Mouse (Mus musculus) cerebellum, adult 9-11 months (tissue): Measurements from ENCODE around the gene Gm45521.

ENCODE experiments used
- DNase-seq: peaks from one replicate; pipeline ENCODE4 v3.0.0; 2022

Gene Gm45521

DNA sequence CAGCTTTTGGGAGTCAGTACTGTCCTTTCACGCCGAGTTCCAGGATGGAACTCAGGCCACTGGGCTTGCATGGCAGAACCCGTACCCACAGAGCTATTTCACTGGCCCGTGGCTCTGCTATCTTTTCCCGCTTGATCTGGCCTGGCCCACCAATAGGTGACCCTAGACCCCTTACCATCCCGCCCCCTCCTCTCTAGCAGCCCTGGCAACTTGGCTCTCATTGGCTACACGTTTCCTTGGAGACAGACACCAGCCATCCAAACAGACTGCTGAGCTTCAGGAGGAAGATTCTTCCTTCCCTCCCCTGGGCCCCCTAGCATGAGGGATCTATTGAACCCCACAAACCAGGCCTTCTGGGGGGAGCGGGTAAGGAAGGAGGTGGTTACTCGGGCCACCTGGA is at the start of gene Gm45521:
Gene Gm45521, plus strand, starts transcription at position 240 of the 400 bp plus-strand sequence.
- DNase-seq, result no peak

- no peak for DNase-seq
Observed at GRCm38 (mm10) chr14:7909472-7909871, 47.6 kb upstream of the Gm45521 start.

GRCm38 (mm10) chr14:7913842-7914241 is 43.2 kb upstream of the Gm45521 start:
- DNase-seq, result no peak

DNA sequence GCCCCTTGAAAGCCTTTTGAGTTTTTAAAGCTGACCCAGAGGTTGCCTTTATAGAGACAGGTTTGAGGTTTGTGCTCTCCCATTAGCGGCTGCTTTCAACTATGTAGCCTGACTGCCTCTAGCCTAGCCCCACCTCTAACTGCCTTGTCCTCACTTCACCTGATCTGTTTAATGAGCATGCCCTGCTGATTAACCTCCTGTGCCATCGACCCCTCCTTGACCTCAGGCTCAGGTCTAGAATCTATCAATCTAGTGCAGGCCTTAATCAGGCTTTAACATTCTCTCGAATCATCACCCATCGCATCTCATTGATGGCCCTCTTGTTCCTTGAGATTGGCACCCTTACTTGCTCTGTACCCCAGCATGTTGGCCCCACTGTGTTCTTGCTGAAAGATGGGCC is 42.6 kb upstream of the Gm45521 start:
- DNase-seq, result no peak

GRCm38 (mm10) chr14:7918150-7918991 is 38.7 kb upstream of the Gm45521 start:
- DNase-seq, result no peak

- no peak for DNase-seq
Observed at GRCm38 (mm10) chr14:7919309-7919708, 37.8 kb upstream of the Gm45521 start.

DNA sequence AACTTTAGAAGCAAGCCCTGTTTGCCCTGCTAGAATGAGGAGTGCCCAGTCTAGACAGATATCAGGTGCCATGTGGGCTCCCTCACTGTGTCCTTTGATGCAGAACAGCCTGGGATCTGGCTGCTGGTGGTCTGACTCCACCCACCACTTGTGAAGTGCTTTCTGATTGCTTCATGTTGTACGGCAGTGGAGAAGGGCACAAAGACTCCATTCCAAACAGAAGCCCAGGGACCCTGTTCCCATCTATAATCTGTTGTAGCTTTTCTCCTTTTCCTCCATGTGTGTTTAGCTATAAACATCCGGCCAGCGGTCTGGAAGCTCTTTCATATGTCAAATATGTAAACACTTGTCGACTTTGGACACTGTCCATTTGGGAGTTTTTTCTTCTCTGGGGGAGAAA is 37.2 kb upstream of the Gm45521 start:
- DNase-seq, result no peak

DNA sequence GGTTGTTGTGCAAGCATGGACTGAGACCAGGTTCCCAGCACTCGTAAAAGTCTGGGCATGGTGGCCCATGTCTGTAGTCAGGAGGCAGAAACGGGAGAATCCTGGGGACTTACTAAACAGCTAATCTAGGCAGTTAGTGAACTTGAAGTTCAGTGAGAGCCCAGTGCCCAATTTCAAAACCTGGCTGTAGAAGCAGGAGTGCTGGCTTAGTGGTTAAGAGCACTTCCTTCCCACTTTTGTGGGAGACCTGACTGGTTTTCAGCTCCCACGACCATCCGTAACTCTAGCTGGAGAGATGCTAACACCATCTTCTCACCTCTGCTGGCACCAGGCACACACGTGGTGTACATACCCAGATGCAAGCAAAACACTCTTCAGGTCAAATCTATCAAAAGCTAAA is 35.6 kb upstream of the Gm45521 start:
- DNase-seq, result no peak

- no peak for DNase-seq
Observed at GRCm38 (mm10) chr14:7923635-7924034, 33.5 kb upstream of the Gm45521 start.

DNA sequence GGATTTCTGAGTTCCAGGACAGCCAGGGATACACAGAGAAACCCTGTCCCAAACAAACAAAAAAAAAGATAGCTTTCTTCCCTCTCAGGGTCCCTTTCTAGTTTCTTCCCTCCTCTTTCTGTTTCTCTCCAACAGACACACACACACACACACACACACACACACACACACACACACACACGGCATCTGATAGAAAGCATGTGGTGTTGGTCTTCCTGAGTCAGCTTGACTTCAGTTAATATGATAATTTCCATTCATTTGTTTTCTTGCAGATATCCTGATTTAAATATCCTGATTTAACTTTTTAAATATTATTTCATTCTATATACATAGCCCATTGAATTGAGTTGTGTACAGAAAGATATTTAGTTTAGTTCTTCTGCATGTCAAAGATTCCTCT is 28.7 kb upstream of the Gm45521 start:
- no peak for DNase-seq

DNA sequence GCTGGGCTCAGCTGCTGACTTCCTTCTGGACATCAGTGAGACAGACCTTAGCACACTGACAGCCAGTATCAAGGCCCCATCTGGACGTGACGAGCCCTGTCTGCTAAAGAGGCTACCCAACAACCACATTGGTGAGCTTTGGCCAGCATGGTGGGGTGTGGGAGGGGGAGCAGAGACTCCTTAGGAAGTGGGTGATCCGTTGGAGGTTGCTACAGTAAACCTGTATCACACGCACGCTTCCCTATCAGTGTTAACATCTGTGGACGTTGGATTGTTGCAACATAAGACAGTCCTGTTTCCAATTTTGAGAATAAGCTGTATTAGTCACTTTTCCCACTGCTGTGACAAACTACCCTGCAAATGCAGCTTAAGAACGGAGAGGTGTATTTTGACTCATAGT is 28.1 kb upstream of the Gm45521 start:
- DNase-seq, result no peak

GRCm38 (mm10) chr14:7932151-7932550 is 24.9 kb upstream of the Gm45521 start:
- DNase-seq, result no peak

GRCm38 (mm10) chr14:7934166-7934565 is 22.9 kb upstream of the Gm45521 start:
- no peak for DNase-seq

DNA sequence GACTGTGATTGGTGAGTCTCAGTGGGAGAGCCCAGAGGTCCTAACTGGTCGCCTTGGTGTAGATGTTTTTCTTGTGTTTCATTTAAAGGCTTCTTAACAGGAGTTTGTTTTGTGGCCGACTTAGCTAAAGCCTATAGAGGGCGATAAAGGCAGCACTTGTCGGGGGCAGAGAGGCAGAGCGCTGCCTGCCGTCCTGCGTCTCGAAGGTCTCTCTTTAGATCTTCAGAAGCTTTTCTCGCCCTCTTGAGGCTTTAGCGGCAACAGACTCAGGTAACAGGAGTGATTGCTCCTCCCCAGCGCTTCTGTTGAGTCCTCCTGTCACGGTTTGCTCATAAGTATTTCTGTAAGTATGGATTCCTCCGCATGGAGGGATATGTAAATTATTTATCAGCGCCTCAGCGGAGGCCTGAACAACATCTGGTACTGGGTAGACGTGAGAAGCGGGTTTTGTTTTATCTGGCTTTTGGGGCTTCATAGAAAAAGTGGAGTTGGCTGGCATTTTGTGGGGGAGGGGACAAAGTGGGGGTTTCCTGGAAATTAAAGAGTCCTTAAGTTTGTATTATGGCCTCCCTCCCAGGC is 19.9 kb upstream of the Gm45521 start:
- peak; percentile 23 for DNase-seq

- peak; percentile 31 for DNase-seq
Observed at GRCm38 (mm10) chr14:7938809-7939784, 18.0 kb upstream of the Gm45521 start.

DNA sequence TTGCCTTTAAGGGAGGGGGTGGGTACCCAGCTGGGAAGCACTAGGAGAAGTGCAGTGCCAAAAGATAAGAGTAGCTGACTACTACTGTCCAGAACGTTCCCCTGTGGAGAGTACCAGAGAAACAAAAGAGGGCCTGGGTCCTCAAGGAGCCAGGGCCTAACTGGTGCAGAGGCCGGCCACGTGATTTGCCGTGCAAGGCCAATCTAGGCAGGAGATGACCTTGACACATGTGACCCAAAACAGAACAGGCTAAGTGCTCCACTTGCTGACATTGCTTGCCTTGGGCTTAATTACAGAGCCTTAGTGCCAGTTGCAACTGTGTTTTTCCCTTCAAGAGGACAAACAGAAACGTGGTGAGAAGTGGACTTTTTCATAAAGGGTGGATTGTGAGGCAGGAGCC is 15.7 kb upstream of the Gm45521 start:
- no peak for DNase-seq

GRCm38 (mm10) chr14:7943101-7943800 is 13.8 kb upstream of the Gm45521 start:
- peak; percentile 48 for DNase-seq

GRCm38 (mm10) chr14:7943801-7944135 is 13.3 kb upstream of the Gm45521 start:
- DNase-seq, result no peak

DNA sequence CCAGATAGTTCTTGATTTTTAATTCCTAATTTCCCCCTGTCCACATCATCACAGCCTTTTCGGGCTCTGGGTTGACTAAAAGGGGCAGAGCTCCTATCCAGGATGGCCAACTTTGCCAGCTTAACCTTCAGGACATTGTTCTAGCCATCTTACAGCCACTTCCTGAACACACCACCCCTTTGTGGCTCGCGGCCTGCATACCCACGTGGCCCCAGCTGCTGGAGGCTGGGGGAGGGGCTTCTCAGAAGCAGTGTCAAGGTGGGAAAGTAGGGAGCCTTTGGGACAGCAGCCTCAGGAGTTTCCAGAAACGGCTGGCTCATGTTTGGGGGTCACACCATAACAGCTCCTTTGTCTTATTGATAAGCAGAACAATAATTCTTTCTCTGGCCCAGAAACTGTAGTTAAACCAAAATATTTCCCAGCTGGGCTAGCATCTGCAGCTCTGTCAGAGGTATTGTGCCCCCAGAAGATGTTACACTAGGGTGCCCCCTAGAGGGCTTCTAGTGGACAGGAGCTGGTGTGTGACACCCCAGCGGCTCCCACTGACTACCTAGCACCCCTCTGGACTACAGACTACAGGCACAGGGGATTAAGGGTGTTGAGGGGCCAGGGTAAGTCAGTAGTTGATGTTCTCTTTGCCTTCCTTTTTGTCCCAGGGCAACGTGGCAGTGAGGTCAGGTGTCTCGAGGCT is 12.6 kb upstream of the Gm45521 start:
- DNase-seq, result no peak

GRCm38 (mm10) chr14:7945261-7945660 is 11.8 kb upstream of the Gm45521 start:
- DNase-seq, result no peak

GRCm38 (mm10) chr14:7951234-7951633 is 5.9 kb upstream of the Gm45521 start:
- no peak for DNase-seq

- DNase-seq, result no peak
Observed at GRCm38 (mm10) chr14:7952610-7953254, 4.4 kb upstream of the Gm45521 start.
